Mouse (Mus musculus): Measurements from ENCODE around the gene Chchd3. TPM values are rescaled to one million over a fixed set of nuclear protein-coding genes. Genes with fewer than 3 reads are reported as not detected.

Chchd3 gene
- polyA plus RNA-seq, 1 experiment, result 68.9 TPM

DNA sequence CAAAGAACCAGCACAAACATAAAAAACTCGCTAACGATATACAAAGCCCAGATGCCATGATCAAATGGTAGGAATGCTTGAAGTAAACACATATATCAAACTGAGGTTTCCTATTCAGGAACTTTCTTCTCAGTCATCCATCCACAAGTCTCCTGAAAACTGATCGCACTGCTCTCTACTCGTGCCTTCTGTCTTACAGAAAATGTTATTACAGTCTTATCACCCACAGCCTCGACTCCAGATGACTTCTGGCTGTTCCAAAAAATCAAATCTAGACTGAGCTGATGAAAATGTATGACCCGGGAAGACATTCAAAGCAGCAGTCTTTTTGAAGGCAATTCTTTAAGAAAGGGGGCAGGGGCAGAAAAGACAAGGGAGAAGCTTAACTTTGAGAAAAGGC lies 112.8 kb downstream of the Chchd3 start:
- H3K36me3 ChIP-seq (ENCODE audit: control insufficient read depth, insufficient read depth, low read length), result no peaks in the 10 kb centered on the region
- TF ChIP-seq POLR2A (IDR thresholded peaks at IDR 0.05; ENCODE audit: control insufficient read depth, extremely low read depth, insufficient read depth, low read length, poor library complexity) (no peak), CTCF (IDR thresholded peaks at IDR 0.05; ENCODE audit: borderline replicate concordance, control insufficient read depth, extremely low read depth, insufficient read depth, low read length, poor library complexity) (no peak)
- no peak for DNase-seq
- H3K27me3 ChIP-seq (ENCODE audit: control insufficient read depth, insufficient read depth, low read length), result no peaks in the 10 kb centered on the region
- whole genome bisulfite sequencing, result 92% methylated on average over 6 of the region's 6 CpGs
- H3K4me3 ChIP-seq (ENCODE audit: control insufficient read depth, insufficient read depth, low read length), result no peak overlapping the region
- H3K27ac ChIP-seq (ENCODE audit: control insufficient read depth, insufficient read depth, low read length), result no peak overlapping the region
- H3K4me1 ChIP-seq (replicated peaks; ENCODE audit: control insufficient read depth, insufficient read depth, low read length), result no peaks in the 10 kb centered on the region

DNA sequence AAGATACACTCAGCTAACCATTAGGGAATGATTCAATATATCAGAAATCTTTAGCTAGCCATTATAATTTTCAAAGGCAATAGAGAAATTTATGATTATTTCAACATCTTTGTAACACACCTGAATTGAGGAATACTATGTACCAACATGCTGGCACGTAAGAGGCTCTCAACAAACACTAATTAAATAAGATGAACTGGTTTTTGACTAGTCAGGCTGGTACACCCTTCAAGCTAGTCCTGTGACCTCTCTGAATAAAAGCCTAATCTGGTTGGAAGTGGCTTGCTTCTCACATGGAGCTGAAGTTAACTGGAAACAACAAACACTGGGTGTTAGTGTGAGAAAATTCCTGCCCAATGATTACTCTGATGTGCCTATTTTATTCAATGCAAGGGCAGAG lies 115.1 kb downstream of the Chchd3 start:
- TF ChIP-seq POLR2A (IDR thresholded peaks at IDR 0.05; ENCODE audit: control insufficient read depth, extremely low read depth, insufficient read depth, low read length, poor library complexity) (no peak), CTCF (IDR thresholded peaks at IDR 0.05; ENCODE audit: borderline replicate concordance, control insufficient read depth, extremely low read depth, insufficient read depth, low read length, poor library complexity) (no peak)
- WGBS, result 96% methylated on average over 1 of the region's 1 CpGs
- DNase-seq, result no peak
- H3K36me3 ChIP-seq (ENCODE audit: control insufficient read depth, insufficient read depth, low read length), result no peaks in the 10 kb centered on the region
- no peak overlapping the region for H3K27ac ChIP-seq (ENCODE audit: control insufficient read depth, insufficient read depth, low read length)
- H3K27me3 ChIP-seq (ENCODE audit: control insufficient read depth, insufficient read depth, low read length), result no peaks in the 10 kb centered on the region
- no peaks in the 10 kb centered on the region for H3K4me1 ChIP-seq (replicated peaks; ENCODE audit: control insufficient read depth, insufficient read depth, low read length)
- no peak overlapping the region for H3K4me3 ChIP-seq (ENCODE audit: control insufficient read depth, insufficient read depth, low read length)

DNA sequence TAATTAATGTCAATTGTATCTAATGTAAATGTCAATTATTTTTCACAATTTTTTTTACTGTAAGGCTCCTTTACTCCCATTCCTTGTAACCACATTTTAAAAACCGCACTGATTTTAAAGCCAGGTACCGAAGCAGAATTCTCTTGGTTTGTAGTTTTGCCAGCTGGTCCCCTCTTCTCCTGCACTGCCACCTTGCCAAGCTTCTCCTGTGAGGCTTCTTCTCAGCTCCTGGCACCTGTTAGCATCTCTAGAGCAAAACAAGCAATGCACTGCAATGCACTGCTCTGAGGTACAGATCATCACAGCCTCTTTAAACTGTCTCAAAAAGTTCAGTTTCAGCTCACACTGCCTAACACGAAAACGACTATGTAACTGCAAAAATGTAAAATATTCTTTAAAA lies 116.4 kb downstream of the Chchd3 start:
- Histone ChIP-seq H3K4me3 (ENCODE audit: control insufficient read depth, insufficient read depth, low read length) (no peak overlapping the region), H3K36me3 (ENCODE audit: control insufficient read depth, insufficient read depth, low read length) (no peaks in the 10 kb centered on the region), H3K27ac (ENCODE audit: control insufficient read depth, insufficient read depth, low read length) (no peak overlapping the region), H3K4me1 (replicated peaks; ENCODE audit: control insufficient read depth, insufficient read depth, low read length) (no peaks in the 10 kb centered on the region), H3K27me3 (ENCODE audit: control insufficient read depth, insufficient read depth, low read length) (no peaks in the 10 kb centered on the region)
- 95% methylated on average over 4 of the region's 4 CpGs for WGBS
- no peak for DNase-seq
- no peak for TF ChIP-seq POLR2A (IDR thresholded peaks at IDR 0.05; ENCODE audit: control insufficient read depth, extremely low read depth, insufficient read depth, low read length, poor library complexity)
- TF ChIP-seq CTCF (IDR thresholded peaks at IDR 0.05; ENCODE audit: borderline replicate concordance, control insufficient read depth, extremely low read depth, insufficient read depth, low read length, poor library complexity), result no peak

DNA sequence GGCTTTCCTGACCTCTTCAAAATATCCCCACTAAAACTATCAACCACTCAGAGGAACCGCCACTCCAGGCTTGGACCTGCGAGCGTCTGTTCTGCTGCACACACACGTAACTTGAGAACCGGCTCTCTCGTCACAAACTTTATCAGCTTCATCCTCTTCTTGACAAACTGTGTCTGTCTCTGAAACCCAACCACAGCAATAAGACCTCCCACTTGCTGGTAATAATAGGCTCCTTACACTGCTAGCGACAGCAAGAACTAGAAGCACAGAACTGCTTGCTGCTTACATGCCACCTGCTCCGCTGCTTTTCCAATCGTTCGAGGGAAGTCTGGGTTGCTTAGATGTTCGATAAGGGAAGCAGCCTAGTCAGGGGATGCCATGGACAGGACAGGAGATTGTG lies 119.8 kb downstream of the Chchd3 start:
- H3K27me3 ChIP-seq (ENCODE audit: control insufficient read depth, insufficient read depth, low read length), result no peaks in the 10 kb centered on the region
- no peak overlapping the region for H3K4me3 ChIP-seq (ENCODE audit: control insufficient read depth, insufficient read depth, low read length)
- WGBS, result 91% methylated on average over 11 of the region's 11 CpGs
- H3K4me1 ChIP-seq (replicated peaks; ENCODE audit: control insufficient read depth, insufficient read depth, low read length), result no peaks in the 10 kb centered on the region
- TF ChIP-seq POLR2A (IDR thresholded peaks at IDR 0.05; ENCODE audit: control insufficient read depth, extremely low read depth, insufficient read depth, low read length, poor library complexity) (no peak), CTCF (IDR thresholded peaks at IDR 0.05; ENCODE audit: borderline replicate concordance, control insufficient read depth, extremely low read depth, insufficient read depth, low read length, poor library complexity) (no peak)
- H3K36me3 ChIP-seq (ENCODE audit: control insufficient read depth, insufficient read depth, low read length), result no peaks in the 10 kb centered on the region
- H3K27ac ChIP-seq (ENCODE audit: control insufficient read depth, insufficient read depth, low read length), result no peak overlapping the region
- no peak for DNase-seq

DNA sequence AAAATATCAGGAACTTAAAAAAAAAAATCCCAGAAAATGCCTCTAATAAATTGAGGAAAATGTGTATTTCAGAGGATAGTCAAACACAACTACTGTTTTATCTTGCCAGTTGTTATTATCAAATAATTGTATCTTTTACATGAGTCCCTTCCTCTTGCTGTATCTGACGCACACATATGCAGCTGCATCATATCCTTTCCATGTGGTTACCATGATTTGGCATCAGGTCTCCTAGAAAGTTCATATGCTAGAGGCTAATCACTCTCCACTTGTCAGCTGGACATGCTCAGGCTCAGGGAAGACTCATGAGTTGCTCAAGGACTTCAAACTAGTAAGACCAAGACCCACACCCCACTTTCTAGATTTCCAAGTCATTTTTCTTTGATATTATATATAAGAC lies 122.4 kb downstream of the Chchd3 start:
- Histone ChIP-seq H3K36me3 (ENCODE audit: control insufficient read depth, insufficient read depth, low read length) (no peaks in the 10 kb centered on the region), H3K4me3 (ENCODE audit: control insufficient read depth, insufficient read depth, low read length) (no peak overlapping the region), H3K27ac (ENCODE audit: control insufficient read depth, insufficient read depth, low read length) (no peak overlapping the region), H3K27me3 (ENCODE audit: control insufficient read depth, insufficient read depth, low read length) (no peaks in the 10 kb centered on the region), H3K4me1 (replicated peaks; ENCODE audit: control insufficient read depth, insufficient read depth, low read length) (no peaks in the 10 kb centered on the region)
- TF ChIP-seq CTCF (IDR thresholded peaks at IDR 0.05; ENCODE audit: borderline replicate concordance, control insufficient read depth, extremely low read depth, insufficient read depth, low read length, poor library complexity) (no peak), POLR2A (IDR thresholded peaks at IDR 0.05; ENCODE audit: control insufficient read depth, extremely low read depth, insufficient read depth, low read length, poor library complexity) (no peak)
- DNase-seq, result no peak
- 87% methylated on average over 1 of the region's 1 CpGs for WGBS

DNA sequence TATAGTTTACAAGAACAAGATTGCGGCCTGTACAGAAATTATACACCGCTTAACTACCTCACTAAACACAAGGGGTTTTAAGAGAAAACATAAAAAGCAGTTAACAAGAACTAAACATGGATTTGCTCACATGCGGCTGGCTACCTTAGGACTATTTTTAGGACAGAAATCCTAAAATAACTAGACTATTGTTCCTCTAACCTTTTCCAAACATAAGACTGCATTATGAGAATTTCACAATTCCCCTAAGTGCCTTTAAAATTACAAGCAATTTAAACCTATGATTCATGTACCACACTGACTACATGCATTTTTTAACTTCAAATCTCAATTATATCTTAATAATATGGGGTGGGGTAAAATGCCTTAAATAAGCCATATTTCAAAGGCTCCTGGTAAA lies 123.3 kb downstream of the Chchd3 start:
- Histone ChIP-seq H3K27me3 (ENCODE audit: control insufficient read depth, insufficient read depth, low read length) (no peaks in the 10 kb centered on the region), H3K4me1 (replicated peaks; ENCODE audit: control insufficient read depth, insufficient read depth, low read length) (no peaks in the 10 kb centered on the region), H3K36me3 (ENCODE audit: control insufficient read depth, insufficient read depth, low read length) (no peaks in the 10 kb centered on the region), H3K4me3 (ENCODE audit: control insufficient read depth, insufficient read depth, low read length) (no peak overlapping the region), H3K27ac (ENCODE audit: control insufficient read depth, insufficient read depth, low read length) (no peak overlapping the region)
- DNase-seq, result no peak
- over 99% methylated on average over 3 of the region's 3 CpGs for WGBS
- TF ChIP-seq CTCF (IDR thresholded peaks at IDR 0.05; ENCODE audit: borderline replicate concordance, control insufficient read depth, extremely low read depth, insufficient read depth, low read length, poor library complexity) (no peak), POLR2A (IDR thresholded peaks at IDR 0.05; ENCODE audit: control insufficient read depth, extremely low read depth, insufficient read depth, low read length, poor library complexity) (no peak)

DNA sequence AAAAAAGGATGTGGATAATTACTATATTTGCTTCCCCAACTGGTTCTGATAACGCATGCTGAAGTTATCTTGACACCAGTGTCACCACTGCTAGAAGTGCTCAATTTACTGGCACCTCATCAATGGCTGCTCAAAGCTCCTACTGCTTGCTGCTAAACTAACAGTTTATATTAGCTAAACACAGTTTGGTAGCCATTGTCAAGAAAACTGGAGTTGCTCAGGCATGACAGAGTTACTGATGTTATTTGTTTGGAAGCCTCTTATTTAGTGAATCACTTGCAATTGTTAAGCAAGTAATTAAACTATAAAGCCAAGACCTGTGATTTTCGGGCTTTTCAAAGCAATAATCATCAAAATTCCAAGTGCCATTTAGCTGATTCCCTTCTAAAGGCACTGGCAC lies 123.7 kb downstream of the Chchd3 start:
- DNase-seq, result no peak
- no peaks in the 10 kb centered on the region for H3K4me1 ChIP-seq (replicated peaks; ENCODE audit: control insufficient read depth, insufficient read depth, low read length)
- 95% methylated on average over 2 of the region's 2 CpGs for WGBS
- no peak overlapping the region for H3K27ac ChIP-seq (ENCODE audit: control insufficient read depth, insufficient read depth, low read length)
- no peaks in the 10 kb centered on the region for H3K36me3 ChIP-seq (ENCODE audit: control insufficient read depth, insufficient read depth, low read length)
- H3K27me3 ChIP-seq (ENCODE audit: control insufficient read depth, insufficient read depth, low read length), result no peaks in the 10 kb centered on the region
- no peak for TF ChIP-seq POLR2A (IDR thresholded peaks at IDR 0.05; ENCODE audit: control insufficient read depth, extremely low read depth, insufficient read depth, low read length, poor library complexity)
- TF ChIP-seq CTCF (IDR thresholded peaks at IDR 0.05; ENCODE audit: borderline replicate concordance, control insufficient read depth, extremely low read depth, insufficient read depth, low read length, poor library complexity), result no peak
- H3K4me3 ChIP-seq (ENCODE audit: control insufficient read depth, insufficient read depth, low read length), result no peak overlapping the region

Data from thymus, adult 2 months (tissue).